Comparison of ENCODE assay signal across 9 mouse cellular contexts in the genomic region with DNA sequence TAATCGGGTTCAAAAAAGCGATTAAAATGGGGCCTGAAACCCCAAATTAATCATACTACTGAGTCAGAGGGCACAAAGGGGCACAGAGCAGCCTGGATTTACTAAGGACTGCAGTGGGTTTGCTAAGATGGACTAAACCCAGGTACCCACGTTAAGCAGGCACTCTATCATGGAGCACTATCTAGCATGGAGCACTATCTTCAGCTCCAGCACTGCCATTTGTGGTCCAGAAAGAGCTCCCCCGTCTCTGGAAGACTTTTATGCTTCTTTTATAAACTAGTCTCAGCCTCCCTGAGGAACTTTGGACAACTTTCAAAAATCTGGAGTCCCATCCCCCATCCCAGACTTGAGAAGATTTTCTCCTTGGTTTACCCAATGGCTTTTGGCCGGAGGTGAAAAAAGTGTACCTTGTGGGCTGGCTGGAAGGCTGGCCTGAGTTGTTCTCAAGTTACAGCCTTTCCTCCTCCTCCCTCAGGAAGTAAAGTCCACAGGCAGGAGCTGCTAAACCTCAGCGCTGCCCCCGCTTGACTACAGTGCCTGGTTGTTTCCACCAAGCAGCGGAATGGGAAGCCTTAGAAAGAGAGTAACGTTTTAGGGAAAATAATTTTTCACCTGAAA. TPM values are rescaled to one million over a fixed set of nuclear protein-coding genes. Genes with fewer than 3 reads are reported as not detected.
DNase-seq lines count a peak whose midpoint lies in the region; ATAC-seq and TF ChIP-seq lines count a peak whose summit lies in the region.
"Had no signal": no experiment of that assay in that cellular context is flagged by ENCODE, and none has a peak within 500 bp of the region (broad histone marks: within the 10 kb centered on the region; RNA-seq: fewer than 3 reads in every experiment).

A gene (plus strand): TSS at position 467 of the 618 bp plus-strand sequence.

- no peak for TF ChIP-seq POLR2A in cortical plate, adult 2 months (IDR thresholded peaks at IDR 0.05; ENCODE audit: extremely low read depth, insufficient read depth, low read length)

- no peaks in the 10 kb centered on the region for H3K36me3 ChIP-seq in hindbrain, embryonic 14.5 days (replicated peaks; ENCODE audit: control insufficient read depth, insufficient read depth)
- peaks cover 7% of the 10 kb centered on the region; the same call in 1 of the 2 replicates for H3K36me3 ChIP-seq in limb, embryonic 15.5 days

- no peak within 1 kb of the TSS for H3K4me3 ChIP-seq in cortical plate, adult 2 months (ENCODE audit: insufficient read depth, low read length)
- no peak within 1 kb of the TSS for H3K4me3 ChIP-seq in hindbrain, embryonic 14.5 days (replicated peaks; ENCODE audit: low read length)
- H3K4me3 ChIP-seq in limb, embryonic 15.5 days: peak within 1 kb of the TSS; percentile 15

- peak; percentile 20 to 36 for DNase-seq in heart, adult 18-20 months
- no peak for DNase-seq in heart, postnatal 25 days (ENCODE audit: low spot score)
- peak; percentile 34 for DNase-seq in hindbrain, embryonic 14.5 days (ENCODE audit: low spot score)
- peak; percentile 80 for DNase-seq in yolk sac, embryonic 10.5 days (ENCODE audit: low spot score)
- no peak for DNase-seq in thymus, postnatal 0 days (ENCODE audit: low spot score)
- no peak for DNase-seq in layer of hippocampus, adult 9-11 months

- no peaks in the 10 kb centered on the region; the same call in 1 of the 2 replicates for H3K4me1 ChIP-seq in cortical plate, adult 2 months (ENCODE audit: control insufficient read depth, insufficient read depth, low read length)
- no peaks in the 10 kb centered on the region for H3K4me1 ChIP-seq in hindbrain, embryonic 14.5 days (replicated peaks; ENCODE audit: control insufficient read depth, insufficient read depth, low read length)
- peaks cover 6% of the 10 kb centered on the region for H3K4me1 ChIP-seq in limb, embryonic 15.5 days

- H3K4me2 ChIP-seq in hindbrain, embryonic 14.5 days (replicated peaks): no peak within 1 kb of the TSS
- H3K4me2 ChIP-seq in limb, embryonic 15.5 days: peak within 1 kb of the TSS; percentile 37

- no peak within 1 kb of the TSS for H3K9ac ChIP-seq in hindbrain, embryonic 14.5 days
- no peak within 1 kb of the TSS for H3K9ac ChIP-seq in limb, embryonic 15.5 days

- TF ChIP-seq CTCF in cortical plate, adult 2 months (IDR thresholded peaks at IDR 0.05; ENCODE audit: extremely low read depth, insufficient read depth, low read length): no peak

- intact Hi-C loops in heart, postnatal 25 days (cut with DNase I): no loop called here

- no peaks in the 10 kb centered on the region for H3K9me3 ChIP-seq in hindbrain, embryonic 14.5 days (ENCODE audit: control insufficient read depth, low read length)
- no peaks in the 10 kb centered on the region for H3K9me3 ChIP-seq in limb, embryonic 15.5 days

- H3K27ac ChIP-seq in cortical plate, adult 2 months (ENCODE audit: insufficient read depth, low read length): peak within 1 kb of the TSS; percentile 85; the same call in 1 of the 2 replicates
- H3K27ac ChIP-seq in hindbrain, embryonic 14.5 days: no peak within 1 kb of the TSS
- peak within 1 kb of the TSS; percentile 85 for H3K27ac ChIP-seq in limb, embryonic 15.5 days

- WGBS in hindbrain, embryonic 14.5 days: 35% methylated on average over 9 of the region's 9 CpGs
- WGBS in limb, embryonic 15.5 days: 17% methylated on average over 9 of the region's 9 CpGs

- no peak for ATAC-seq in hindbrain, embryonic 14.5 days (ENCODE audit: low FRiP score)
- peak; percentile 88 for ATAC-seq in limb, embryonic 15.5 days (ENCODE audit: insufficient number of reproducible peaks, low FRiP score, low TSS enrichment, low read depth)
- ATAC-seq: Patski had no signal

- H3K27me3 ChIP-seq in hindbrain, embryonic 14.5 days (ENCODE audit: control insufficient read depth, insufficient read depth, low read length): no peaks in the 10 kb centered on the region
- H3K27me3 ChIP-seq in limb, embryonic 15.5 days: no peaks in the 10 kb centered on the region
- H3K27me3 ChIP-seq: Patski had no signal

RNA-seq across cellular contexts. Expression of the gene that starts here (rescaled TPM):
- under 1 TPM; 0.50 to 0.51 TPM for total RNA-seq in heart, adult 18-20 months (2021)
- under 1 TPM; 0.26 to 0.36 TPM for total RNA-seq in heart, postnatal 25 days (2021)
- polyA plus RNA-seq in cortical plate, adult 2 months (2012; rRNA removed): 2.5 and 2.8 TPM in 2 replicates
- polyA plus RNA-seq in hindbrain, embryonic 14.5 days (2014; fragmentation: Nextera tagmentation; extraction: Ambion mirVana): 2.5 and 3.5 TPM in 2 replicates
- polyA plus RNA-seq in limb, embryonic 15.5 days (2015; fragmentation: Nextera tagmentation; extraction: Ambion mirVana): 6.7 and 7.1 TPM in 2 replicates
- 0.51 and 0.92 TPM in 2 replicates for polyA plus RNA-seq in thymus, postnatal 0 days (2015; fragmentation: Nextera tagmentation; extraction: Ambion mirVana)

Comparison
In these comparisons a context has a peak if more than half of its experiments do, and no peak if none do; other contexts are left out.
1. Peak in DNase-seq in heart, adult 18-20 months; RNA of the gene not detected or under 1 TPM.
2. DNase-seq: peak in hindbrain, embryonic 14.5 days (single experiment) and yolk sac, embryonic 10.5 days (single experiment); none in heart, postnatal 25 days (single experiment), thymus, postnatal 0 days (single experiment) and layer of hippocampus, adult 9-11 months (single experiment).